Mouse (Mus musculus): ENCODE results near the gene Csrp3.
A peak's percentile ranks its signal among the peaks of the same experiment; 100 is the strongest.

Gene Csrp3

DNA sequence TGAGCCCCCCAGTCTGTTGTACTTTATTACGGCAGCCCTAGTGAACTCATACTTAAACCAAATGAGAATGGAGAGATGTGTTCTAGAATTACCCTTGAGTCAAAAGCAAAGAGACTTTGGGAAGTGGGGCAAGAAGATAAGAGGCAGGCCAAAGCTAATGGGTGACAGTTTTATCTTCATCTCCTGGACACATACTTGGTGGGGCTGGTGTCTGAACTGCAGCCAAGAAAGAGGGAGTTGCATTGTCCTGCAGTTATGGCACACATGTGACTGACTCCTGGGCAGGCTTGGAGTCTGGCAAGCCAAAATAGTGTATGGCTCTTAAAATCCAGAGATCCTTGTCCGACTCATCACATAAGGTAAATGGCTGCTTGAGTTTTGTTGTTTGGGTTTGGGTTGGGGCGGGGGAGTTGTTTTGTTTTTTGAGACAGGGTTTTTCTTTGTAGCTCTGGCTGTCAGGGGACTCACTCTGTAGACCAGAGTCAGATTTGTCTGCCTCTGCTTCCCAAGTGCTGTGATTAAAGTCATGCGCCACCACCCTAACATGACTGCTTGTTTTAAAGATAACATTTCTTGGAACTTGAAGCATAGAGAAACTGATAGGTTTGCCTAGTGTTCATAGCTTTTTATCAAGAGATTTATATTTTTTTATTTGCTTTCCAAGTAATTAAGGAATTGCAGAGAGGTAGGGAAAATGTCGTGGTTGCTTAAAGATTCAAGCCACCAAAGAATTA, 18.5 kb downstream of the Csrp3 start:
- DNase-seq (ENCODE audit: low spot score), result no peak

DNA sequence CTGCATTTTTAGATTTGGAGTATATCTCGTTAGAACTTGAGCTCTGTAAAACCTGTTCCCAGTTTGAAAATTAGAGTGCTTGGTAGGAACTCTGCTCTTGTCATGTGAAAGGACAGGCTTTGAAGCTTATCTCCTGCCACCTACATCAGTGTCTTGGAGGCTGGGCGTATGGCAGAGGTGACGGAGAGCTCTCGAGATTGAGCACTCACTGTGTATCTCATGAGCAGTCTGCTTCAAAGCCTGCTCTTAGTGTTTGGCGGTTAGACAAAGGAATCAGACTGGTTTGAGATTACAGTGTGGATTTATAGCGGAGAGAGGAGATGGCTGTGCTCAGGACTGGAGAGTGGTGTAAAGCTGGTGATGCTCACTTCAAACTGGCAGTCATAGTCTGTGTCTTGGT, 22.7 kb downstream of the Csrp3 start:
- DNase-seq (ENCODE audit: low spot score), result no peak

DNA sequence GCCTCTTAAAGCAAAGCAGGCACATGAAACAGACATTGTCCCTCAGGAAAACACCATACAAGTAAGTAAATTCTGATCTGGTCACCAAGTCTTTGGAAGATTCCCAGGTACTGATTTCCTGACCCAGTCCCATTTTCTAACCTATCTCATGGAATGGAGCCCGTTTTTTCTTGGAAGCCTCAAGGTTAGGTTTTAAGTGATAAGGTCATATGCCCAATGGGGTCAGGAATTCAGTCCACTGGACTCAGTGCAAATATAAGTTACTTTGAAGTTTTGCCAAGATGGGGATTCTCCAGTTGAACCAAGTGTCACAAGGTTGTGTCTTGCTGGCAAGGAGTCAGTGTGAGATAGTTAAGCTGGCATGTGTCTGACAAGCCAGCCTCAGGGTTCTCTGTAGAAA, 23.2 kb downstream of the Csrp3 start:
- no peak for DNase-seq (ENCODE audit: low spot score)

DNA sequence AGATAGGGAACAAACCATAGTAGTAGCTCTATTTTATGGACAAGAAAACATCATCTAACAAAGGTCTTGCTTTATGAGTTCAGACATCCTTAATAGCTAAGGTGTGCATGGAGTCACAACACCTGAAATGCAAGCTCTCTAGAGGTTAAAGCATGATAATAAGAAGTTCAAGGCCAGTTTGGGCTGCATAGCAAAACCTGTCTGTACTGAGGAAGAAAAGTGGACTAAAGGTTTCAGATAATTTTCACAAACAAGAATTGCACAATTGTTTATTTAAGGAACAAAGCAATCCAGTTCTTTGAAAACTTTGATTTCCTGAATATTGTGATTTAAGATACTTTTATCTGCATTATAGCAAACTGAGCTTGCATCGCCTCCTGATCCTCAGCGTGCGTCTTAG, 24.2 kb downstream of the Csrp3 start:
- DNase-seq (ENCODE audit: low spot score), result no peak

DNA sequence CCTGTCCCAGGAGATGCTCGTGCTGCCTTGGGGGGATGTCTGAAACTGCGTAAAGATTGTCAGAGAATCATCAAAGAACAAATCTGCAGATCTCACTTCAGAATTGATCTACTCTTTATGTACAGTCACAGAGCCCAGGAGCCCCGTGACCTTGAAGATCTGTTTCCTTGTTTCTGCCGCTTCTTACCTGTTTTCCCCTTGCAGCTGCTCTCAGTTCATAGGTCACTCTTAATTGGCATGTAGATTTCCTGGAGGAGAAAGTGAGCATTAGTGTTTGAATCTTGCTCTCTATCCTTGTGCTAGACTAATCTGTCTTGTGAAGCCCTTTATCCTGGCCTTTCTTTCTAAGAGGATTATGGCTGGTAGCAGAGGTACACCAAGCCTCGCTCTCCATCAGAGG, 26.2 kb downstream of the Csrp3 start:
- DNase-seq (ENCODE audit: low spot score), result no peak

DNA sequence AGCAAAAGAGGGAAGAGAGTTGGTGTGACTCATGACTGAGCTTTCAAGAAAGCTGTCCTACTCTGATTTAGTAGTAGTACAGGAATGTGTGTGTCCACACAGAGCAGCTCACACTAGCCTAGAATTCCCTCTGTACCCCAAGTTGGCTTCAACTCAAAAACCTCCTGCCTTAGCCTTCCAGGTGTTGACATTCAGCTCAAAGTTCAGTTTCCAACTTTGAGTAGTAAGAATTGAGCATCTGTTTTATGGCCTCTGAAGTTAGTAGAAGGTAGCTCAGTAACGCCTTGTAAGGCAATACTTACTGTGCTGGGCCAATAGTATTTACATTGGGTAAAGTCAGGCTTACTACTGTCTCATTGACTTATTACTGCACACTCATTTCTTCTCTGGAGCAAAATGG, 34.2 kb downstream of the Csrp3 start:
- no peak for DNase-seq (ENCODE audit: low spot score)

DNA sequence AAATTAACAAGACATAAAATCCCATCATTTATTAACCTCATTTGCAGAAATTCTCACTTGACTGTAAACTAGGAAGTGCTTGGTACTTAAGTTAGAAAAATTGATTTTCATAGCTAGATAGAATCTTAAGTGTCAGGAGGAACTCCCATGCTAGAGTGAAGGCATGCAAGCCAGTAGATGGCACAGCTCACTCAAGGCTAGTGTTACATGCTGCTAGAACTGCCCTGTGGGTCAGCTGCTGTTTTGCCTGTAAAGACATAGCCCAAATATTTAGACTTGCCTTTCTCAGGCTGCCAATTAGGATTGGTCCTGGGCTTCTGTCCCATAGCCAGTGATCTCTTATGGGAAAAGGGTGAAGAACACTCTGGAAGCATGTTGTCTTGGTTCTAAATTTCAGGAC, 35.5 kb downstream of the Csrp3 start:
- no peak for DNase-seq (ENCODE audit: low spot score)

DNA sequence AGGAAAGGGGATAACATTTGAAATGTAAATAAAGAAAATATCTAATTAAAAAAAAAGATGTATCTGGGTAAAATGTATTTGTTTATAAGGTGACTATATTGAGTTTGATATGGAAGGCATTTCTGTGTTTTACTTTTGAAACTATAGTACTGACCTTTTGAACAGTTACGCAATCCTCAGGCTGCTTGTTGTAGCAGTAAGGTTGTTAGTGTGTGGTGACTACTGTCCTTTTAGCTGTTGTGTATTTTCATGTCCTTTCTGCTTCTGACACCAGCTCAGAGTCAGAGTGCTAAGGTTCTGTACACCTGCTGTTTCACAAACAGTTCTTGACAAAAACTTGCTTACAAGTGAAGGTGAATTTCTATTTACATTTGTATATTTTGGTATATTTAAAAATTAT, 37.2 kb downstream of the Csrp3 start:
- DNase-seq (ENCODE audit: low spot score), result no peak

DNA sequence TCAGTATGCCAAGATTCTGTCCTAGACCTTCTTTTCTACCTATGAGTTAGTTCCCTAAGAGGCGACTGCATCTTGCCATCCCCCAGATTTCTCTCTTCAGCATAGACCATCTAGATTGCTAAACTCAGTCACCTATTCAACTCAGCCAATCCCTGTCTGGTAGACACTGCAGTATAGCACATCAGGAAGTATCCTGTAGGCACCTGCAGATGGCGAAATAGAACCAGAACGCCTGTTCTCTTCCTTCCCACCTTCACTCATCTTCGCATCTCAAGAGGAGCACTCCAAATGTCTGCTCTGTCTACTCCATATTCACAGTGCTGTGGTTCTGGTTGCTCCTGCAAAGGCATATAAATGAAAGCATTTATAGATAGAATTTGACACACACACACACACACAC, 41.2 kb downstream of the Csrp3 start:
- no peak for DNase-seq (ENCODE audit: low spot score)

DNA sequence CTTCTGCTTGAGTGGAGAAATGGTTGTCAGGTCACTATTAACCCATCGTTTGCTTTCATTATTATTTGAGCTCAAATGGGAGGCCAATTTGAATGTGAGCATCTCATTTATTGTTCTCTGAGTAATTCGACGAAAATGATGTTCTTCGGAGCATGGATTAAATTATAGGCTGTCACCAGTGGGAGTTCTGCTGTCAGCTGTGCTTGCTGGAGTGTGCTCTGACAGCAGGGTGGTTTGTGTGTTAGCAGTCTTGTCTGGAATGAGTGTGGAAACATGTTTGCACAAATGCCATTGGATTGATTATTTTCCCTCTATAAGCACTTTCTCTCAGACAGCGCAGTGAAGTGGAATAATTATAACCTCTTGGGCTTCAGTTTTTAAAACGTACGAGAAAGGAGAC, 44.5 kb downstream of the Csrp3 start:
- DNase-seq (ENCODE audit: low spot score), result no peak

DNA sequence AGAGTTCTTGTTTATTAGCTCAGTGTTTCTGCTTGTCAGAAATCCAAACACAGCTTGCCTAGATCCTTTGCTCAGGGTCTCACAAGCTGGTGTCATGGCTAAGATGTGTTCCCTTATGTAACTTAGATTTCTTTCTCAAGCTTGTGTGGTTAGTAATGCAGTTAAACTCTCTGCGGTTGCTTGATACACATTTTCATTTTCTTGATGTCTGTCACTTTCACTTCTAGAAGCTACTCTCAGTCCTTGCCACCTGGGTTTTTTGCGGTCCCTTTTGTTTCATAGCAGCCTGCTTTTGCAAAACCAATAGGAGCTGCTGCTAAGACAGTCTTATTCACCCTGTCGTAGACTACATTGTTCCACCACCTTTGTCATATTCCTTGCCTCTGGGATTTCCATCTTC, 52.7 kb downstream of the Csrp3 start:
- DNase-seq (ENCODE audit: low spot score), result no peak

DNA sequence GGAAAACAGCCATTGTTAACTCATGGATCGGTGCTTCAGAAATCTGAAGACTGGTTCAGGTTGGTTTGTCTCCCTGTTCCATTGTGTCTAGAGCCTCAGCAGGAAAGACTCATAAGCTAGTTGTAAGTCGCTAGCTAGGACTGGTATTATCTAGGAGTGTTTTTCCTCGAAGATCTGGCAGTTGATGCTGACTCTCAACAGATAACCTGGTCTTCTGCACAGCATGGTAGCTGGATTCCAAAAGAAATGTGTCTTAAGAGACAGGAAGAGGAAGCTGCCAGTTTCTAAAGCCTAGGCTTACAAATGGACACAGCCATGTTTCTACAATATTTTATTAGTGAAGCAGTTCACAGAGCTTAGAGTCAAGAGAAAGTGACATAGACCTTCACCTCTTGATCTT, 56.4 kb downstream of the Csrp3 start:
- DNase-seq (ENCODE audit: low spot score), result no peak

DNA sequence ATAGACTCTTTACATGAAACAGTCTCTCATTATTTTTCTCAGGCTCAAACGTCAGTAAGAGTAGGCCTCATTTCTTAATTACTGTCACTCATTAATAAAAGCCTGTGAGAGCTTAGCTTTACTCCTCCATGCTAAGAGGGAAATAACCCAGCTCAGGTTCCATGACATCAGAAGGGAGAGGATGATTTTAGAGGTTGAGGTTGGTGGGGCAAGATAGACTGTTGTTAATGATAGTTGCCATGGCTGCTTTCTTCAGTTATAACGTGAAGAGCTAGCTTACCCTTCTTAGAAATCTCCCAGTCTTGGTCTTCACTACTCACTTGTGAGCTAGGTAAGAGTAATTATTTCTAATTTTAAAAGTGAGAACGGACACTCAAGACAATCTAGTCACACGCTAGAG, 57.7 kb downstream of the Csrp3 start:
- DNase-seq (ENCODE audit: low spot score), result no peak

DNA sequence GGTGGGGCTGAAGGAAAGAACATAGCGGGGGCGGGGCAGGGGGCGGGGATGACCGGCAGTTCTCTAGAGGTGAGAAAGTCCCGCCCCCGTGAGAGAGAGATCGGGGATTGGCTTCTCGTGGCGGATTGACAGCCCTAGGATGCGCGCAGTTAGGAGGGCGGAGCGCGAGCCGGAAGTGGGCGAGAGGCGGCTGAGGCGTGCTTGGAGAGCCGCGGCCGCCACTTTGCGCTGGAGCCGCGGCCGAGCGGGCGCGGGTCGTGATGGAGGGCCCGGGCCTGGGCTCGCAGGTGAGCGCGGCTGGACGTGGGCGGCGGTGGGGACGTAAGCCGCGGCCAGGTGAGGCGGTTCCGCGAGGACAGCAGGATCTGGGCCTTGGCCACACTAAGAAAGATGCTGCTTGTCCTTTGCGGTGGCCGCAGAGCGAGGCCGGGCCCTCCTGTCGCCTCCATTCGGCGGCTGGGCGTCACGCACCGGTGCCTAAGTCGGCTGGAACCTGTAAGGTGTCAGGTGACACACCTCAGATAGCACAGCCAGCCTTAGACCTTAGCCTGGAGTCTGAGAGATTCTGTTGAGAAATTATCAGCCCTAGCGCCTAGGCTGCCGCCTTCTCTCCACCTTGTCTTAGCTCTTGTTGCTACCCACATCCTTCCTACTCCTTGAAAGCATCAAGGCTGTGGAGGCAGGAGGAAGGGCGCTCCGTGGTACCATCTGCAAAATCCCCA, 58.8 kb downstream of the Csrp3 start, which contains the start of gene Zdhhc13:
Zdhhc13 (plus strand) TSS at position 153 of the 722 bp plus-strand sequence.
- peak; percentile 90 for DNase-seq (ENCODE audit: low spot score)

DNA sequence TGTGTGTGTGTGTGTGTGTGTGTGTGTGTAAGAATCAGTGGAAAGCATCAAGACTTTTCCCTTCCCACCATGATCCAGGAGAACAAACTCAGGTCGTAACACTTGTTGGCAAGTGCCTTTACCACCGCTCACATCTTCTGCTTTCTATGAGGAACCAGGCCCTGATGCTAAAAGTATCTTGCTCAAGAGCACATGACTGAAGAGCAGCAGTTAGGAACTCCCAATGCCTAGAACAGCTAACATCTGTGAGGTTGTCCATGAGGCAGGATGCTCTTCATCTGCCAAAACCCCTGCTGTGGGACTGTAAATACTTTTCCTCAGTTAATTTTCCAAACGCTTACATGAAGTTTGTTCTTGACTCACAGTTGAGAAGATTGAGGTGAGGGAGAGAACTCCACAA, 59.5 kb downstream of the Csrp3 start:
- DNase-seq (ENCODE audit: low spot score), result no peak

DNA sequence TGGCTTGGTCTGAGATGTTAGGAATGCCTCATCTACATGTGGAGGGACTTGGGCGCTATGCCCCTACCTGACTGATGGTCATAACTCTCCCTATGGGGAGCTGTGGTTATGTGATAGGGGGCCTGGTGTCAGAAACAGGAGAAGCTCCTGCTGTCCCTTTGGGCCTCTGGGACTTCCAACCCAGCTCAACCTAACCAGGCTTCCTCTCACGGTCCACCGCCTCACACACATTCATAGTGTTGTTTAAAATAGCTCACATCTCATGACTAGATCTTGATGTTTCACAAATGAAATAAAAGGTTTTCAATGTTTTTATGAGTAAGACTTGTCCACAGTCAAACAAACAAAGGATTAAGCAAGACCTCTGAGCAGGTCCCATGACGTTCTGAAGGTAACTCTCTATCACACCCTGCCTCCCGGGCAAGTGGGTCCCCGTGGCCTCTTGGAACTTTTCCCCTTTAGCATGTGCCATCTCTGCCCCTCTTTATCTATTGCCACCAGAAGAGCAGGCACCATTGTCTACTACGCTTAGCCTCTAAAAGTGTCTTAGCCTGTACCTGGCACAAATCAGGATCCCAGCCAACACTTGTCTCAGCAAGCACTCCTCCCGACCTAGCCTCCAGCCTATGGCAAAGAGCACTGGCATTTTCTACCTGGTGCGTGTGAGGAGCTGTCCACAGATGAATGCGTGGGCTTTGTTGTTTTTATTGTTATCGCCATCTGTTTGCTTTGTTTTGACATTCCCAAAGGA, 62.9 kb downstream of the Csrp3 start:
- DNase-seq (ENCODE audit: low spot score), result no peak

DNA sequence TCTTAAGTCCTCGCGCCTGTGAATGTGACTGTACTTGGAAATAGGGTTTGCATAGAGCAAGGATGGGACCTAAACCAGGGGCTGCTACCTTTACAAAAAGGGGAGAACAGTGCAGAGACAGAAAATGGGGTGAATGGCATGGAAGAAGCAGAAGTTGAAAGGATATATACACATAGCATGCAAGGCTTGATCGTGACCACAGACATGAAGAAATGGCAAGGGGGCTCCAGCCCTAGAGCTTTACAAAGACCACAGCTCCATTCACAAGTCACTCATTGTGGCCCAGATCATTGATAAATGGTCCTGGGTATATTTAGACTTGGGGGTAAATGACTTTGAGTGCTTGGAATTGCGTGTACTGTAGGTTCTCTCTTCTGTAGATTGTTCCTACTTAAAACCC, 65.4 kb downstream of the Csrp3 start:
- DNase-seq (ENCODE audit: low spot score), result no peak
